Mouse (Mus musculus): Measurements from ENCODE around the gene Olfr965. TPM values are rescaled to one million over a fixed set of nuclear protein-coding genes. Genes with fewer than 3 reads are reported as not detected.
"Not testable (repeated sequence)": the region's sequence is repeated elsewhere in the genome, so short reads cannot be mapped to it uniquely, and the experiment has no call there.

The Olfr965 gene
- polyA plus RNA-seq (2015; fragmentation: Nextera tagmentation; extraction: Ambion mirVana): not detected in 2 replicates

- no peaks in the 10 kb centered on the region for H3K4me1 ChIP-seq
- no peak within 1 kb of the TSS for H3K4me2 ChIP-seq
- H3K27ac ChIP-seq: no peak within 1 kb of the TSS
- no peak within 1 kb of the TSS for H3K4me3 ChIP-seq
- H3K36me3 ChIP-seq: no peaks in the 10 kb centered on the region
- H3K9ac ChIP-seq: no peak within 1 kb of the TSS
- no peaks in the 10 kb centered on the region for H3K9me3 ChIP-seq
- no peaks in the 10 kb centered on the region for H3K27me3 ChIP-seq
- ATAC-seq (ENCODE audit: insufficient number of reproducible peaks, insufficient read depth, low FRiP score, low TSS enrichment, low read depth): no peak
These were observed at the start of gene Olfr965 for GRCm38 (mm10) chr9:39711053-39711452. Gene Olfr965, plus strand, starts transcription at chr9:39711353.

- no peak within 1 kb of the TSS for H3K4me2 ChIP-seq
- no peaks in the 10 kb centered on the region for H3K9me3 ChIP-seq
- no peaks in the 10 kb centered on the region for H3K4me1 ChIP-seq
- no peaks in the 10 kb centered on the region for H3K27me3 ChIP-seq
- H3K36me3 ChIP-seq: no peaks in the 10 kb centered on the region
- 87% methylated on average over 1 of the region's 1 CpGs for WGBS
- H3K27ac ChIP-seq: no peak within 1 kb of the TSS
- H3K9ac ChIP-seq: no peak within 1 kb of the TSS
- no peak within 1 kb of the TSS for H3K4me3 ChIP-seq
- ATAC-seq (ENCODE audit: insufficient number of reproducible peaks, insufficient read depth, low FRiP score, low TSS enrichment, low read depth): no peak
These were observed 44.2 kb upstream of the Olfr965 start, which contains the start of gene Olfr963 for GRCm38 (mm10) chr9:39666905-39667304. Gene Olfr963, plus strand, starts transcription at chr9:39667205.

GRCm38 (mm10) chr9:39669723-39670122 lies 41.4 kb upstream of the Olfr965 start:
- Histone ChIP-seq H3K4me2 (no peak overlapping the region), H3K9me3 (no peaks in the 10 kb centered on the region), H3K27me3 (no peaks in the 10 kb centered on the region), H3K4me3 (no peak overlapping the region), H3K36me3 (no peaks in the 10 kb centered on the region), H3K27ac (no peak overlapping the region), H3K9ac (no peak overlapping the region), H3K4me1 (no peaks in the 10 kb centered on the region)
- no peak for ATAC-seq (ENCODE audit: insufficient number of reproducible peaks, insufficient read depth, low FRiP score, low TSS enrichment, low read depth)
- 80% methylated on average over 2 of the region's 2 CpGs for WGBS

GRCm38 (mm10) chr9:39674820-39675219 lies 36.3 kb upstream of the Olfr965 start:
- WGBS: 78% methylated on average over 2 of the region's 2 CpGs
- Histone ChIP-seq H3K9ac (no peak overlapping the region), H3K27ac (no peak overlapping the region), H3K36me3 (no peaks in the 10 kb centered on the region), H3K4me2 (no peak overlapping the region), H3K9me3 (no peaks in the 10 kb centered on the region), H3K27me3 (no peaks in the 10 kb centered on the region), H3K4me3 (no peak overlapping the region), H3K4me1 (no peaks in the 10 kb centered on the region)
- no peak for ATAC-seq (ENCODE audit: insufficient number of reproducible peaks, insufficient read depth, low FRiP score, low TSS enrichment, low read depth)

- Histone ChIP-seq H3K4me3 (no peak overlapping the region), H3K4me2 (no peak overlapping the region), H3K36me3 (no peaks in the 10 kb centered on the region), H3K9me3 (no peaks in the 10 kb centered on the region), H3K27ac (no peak overlapping the region), H3K9ac (no peak overlapping the region), H3K27me3 (no peaks in the 10 kb centered on the region), H3K4me1 (no peaks in the 10 kb centered on the region)
- 96% methylated on average over 2 of the region's 2 CpGs for WGBS
- no peak for ATAC-seq (ENCODE audit: insufficient number of reproducible peaks, insufficient read depth, low FRiP score, low TSS enrichment, low read depth)
These were observed 32.6 kb upstream of the Olfr965 start for GRCm38 (mm10) chr9:39678557-39678956.

GRCm38 (mm10) chr9:39679280-39679679 lies 31.9 kb upstream of the Olfr965 start:
- Histone ChIP-seq H3K4me3 (no peak overlapping the region), H3K4me2 (no peak overlapping the region), H3K4me1 (no peaks in the 10 kb centered on the region), H3K9ac (no peak overlapping the region), H3K9me3 (no peaks in the 10 kb centered on the region), H3K36me3 (no peaks in the 10 kb centered on the region), H3K27ac (no peak overlapping the region), H3K27me3 (no peaks in the 10 kb centered on the region)
- WGBS: 40% methylated on average over 2 of the region's 2 CpGs
- ATAC-seq (ENCODE audit: insufficient number of reproducible peaks, insufficient read depth, low FRiP score, low TSS enrichment, low read depth): no peak

GRCm38 (mm10) chr9:39701123-39701522 lies 10.0 kb upstream of the Olfr965 start:
- H3K27me3 ChIP-seq; H3K36me3 ChIP-seq; ATAC-seq (ENCODE audit: insufficient number of reproducible peaks, insufficient read depth, low FRiP score, low TSS enrichment, low read depth); H3K4me2 ChIP-seq; H3K9me3 ChIP-seq; H3K4me3 ChIP-seq; H3K27ac ChIP-seq; H3K9ac ChIP-seq; H3K4me1 ChIP-seq: not testable (repeated sequence)
- WGBS: 78% methylated on average over 8 of the region's 8 CpGs

- H3K9ac ChIP-seq: no peak within 1 kb of the TSS
- ATAC-seq (ENCODE audit: insufficient number of reproducible peaks, insufficient read depth, low FRiP score, low TSS enrichment, low read depth): no peak
- H3K36me3 ChIP-seq: no peaks in the 10 kb centered on the region
- H3K27me3 ChIP-seq: no peaks in the 10 kb centered on the region
- no peak within 1 kb of the TSS for H3K4me2 ChIP-seq
- no peak within 1 kb of the TSS for H3K27ac ChIP-seq
- H3K4me3 ChIP-seq: no peak within 1 kb of the TSS
- H3K4me1 ChIP-seq: no peaks in the 10 kb centered on the region
- no peaks in the 10 kb centered on the region for H3K9me3 ChIP-seq
These were observed 4.1 kb upstream of the Olfr965 start, which contains the start of gene Olfr149 for GRCm38 (mm10) chr9:39707017-39707416. Gene Olfr149, minus strand, starts transcription at chr9:39707117.

GRCm38 (mm10) chr9:39708958-39709357 lies 2.2 kb upstream of the Olfr965 start:
- no peaks in the 10 kb centered on the region for H3K4me1 ChIP-seq
- no peak overlapping the region for H3K27ac ChIP-seq
- H3K4me3 ChIP-seq: no peak overlapping the region
- no peak overlapping the region for H3K9ac ChIP-seq
- no peaks in the 10 kb centered on the region for H3K27me3 ChIP-seq
- H3K9me3 ChIP-seq: no peaks in the 10 kb centered on the region
- no peaks in the 10 kb centered on the region for H3K36me3 ChIP-seq
- 70% methylated on average over 3 of the region's 3 CpGs for WGBS
- H3K4me2 ChIP-seq: no peak overlapping the region
- no peak for ATAC-seq (ENCODE audit: insufficient number of reproducible peaks, insufficient read depth, low FRiP score, low TSS enrichment, low read depth)

GRCm38 (mm10) chr9:39730678-39731077 lies 19.5 kb downstream of the Olfr965 start, which contains the start of gene Olfr150:
Gene Olfr150, plus strand, starts transcription at chr9:39730978.
- Histone ChIP-seq H3K9me3 (no peaks in the 10 kb centered on the region), H3K4me1 (no peaks in the 10 kb centered on the region), H3K27me3 (no peaks in the 10 kb centered on the region), H3K36me3 (no peaks in the 10 kb centered on the region), H3K4me2 (no peak within 1 kb of the TSS), H3K9ac (no peak within 1 kb of the TSS), H3K27ac (no peak within 1 kb of the TSS), H3K4me3 (no peak within 1 kb of the TSS)
- no peak for ATAC-seq (ENCODE audit: insufficient number of reproducible peaks, insufficient read depth, low FRiP score, low TSS enrichment, low read depth)

- H3K9me3 ChIP-seq: no peaks in the 10 kb centered on the region
- no peak for ATAC-seq (ENCODE audit: insufficient number of reproducible peaks, insufficient read depth, low FRiP score, low TSS enrichment, low read depth)
- no peaks in the 10 kb centered on the region for H3K27me3 ChIP-seq
- H3K9ac ChIP-seq: no peak overlapping the region
- no peak overlapping the region for H3K27ac ChIP-seq
- H3K4me2 ChIP-seq: no peak overlapping the region
- no peaks in the 10 kb centered on the region for H3K4me1 ChIP-seq
- no peaks in the 10 kb centered on the region for H3K36me3 ChIP-seq
- no peak overlapping the region for H3K4me3 ChIP-seq
- WGBS: 84% methylated on average over 1 of the region's 1 CpGs
These were observed 29.6 kb downstream of the Olfr965 start for GRCm38 (mm10) chr9:39740741-39741140.

- Histone ChIP-seq H3K27me3 (no peaks in the 10 kb centered on the region), H3K9ac (no peak within 1 kb of the TSS), H3K27ac (no peak within 1 kb of the TSS), H3K4me3 (no peak within 1 kb of the TSS), H3K4me1 (no peaks in the 10 kb centered on the region), H3K36me3 (no peaks in the 10 kb centered on the region), H3K9me3 (no peaks in the 10 kb centered on the region), H3K4me2 (no peak within 1 kb of the TSS)
- ATAC-seq (ENCODE audit: insufficient number of reproducible peaks, insufficient read depth, low FRiP score, low TSS enrichment, low read depth): no peak
These were observed 34.8 kb downstream of the Olfr965 start, which contains the start of gene Olfr967 for GRCm38 (mm10) chr9:39745949-39746348. Gene Olfr967, plus strand, starts transcription at chr9:39746249.

GRCm38 (mm10) chr9:39746428-39746827 lies 35.3 kb downstream of the Olfr965 start:
- Histone ChIP-seq H3K9me3 (no peaks in the 10 kb centered on the region), H3K27ac (no peak overlapping the region), H3K27me3 (no peaks in the 10 kb centered on the region), H3K9ac (no peak overlapping the region), H3K4me1 (no peaks in the 10 kb centered on the region), H3K4me2 (no peak overlapping the region), H3K36me3 (no peaks in the 10 kb centered on the region), H3K4me3 (no peak overlapping the region)
- no peak for ATAC-seq (ENCODE audit: insufficient number of reproducible peaks, insufficient read depth, low FRiP score, low TSS enrichment, low read depth)
- 83% methylated on average over 1 of the region's 1 CpGs for WGBS
